Mouse (Mus musculus): ENCODE measurements around the gene Cdiptos.
A peak's percentile ranks its signal among the peaks of the same experiment; 100 is the strongest.

Cdiptos gene

GRCm38 (mm10) chr7:126975950-126976866 is at the start of gene Cdiptos:
Gene Cdiptos (minus strand): TSS chr7:126976098.
- DNase-seq (ENCODE audit: low spot score in 2 of 2): peak; percentile 96 to 97

GRCm38 (mm10) chr7:127024755-127025555 is 49.1 kb upstream of the Cdiptos start:
- peak; percentile 75 to 84 for DNase-seq (ENCODE audit: low spot score in 2 of 2)

GRCm38 (mm10) chr7:127023896-127024690 is 48.2 kb upstream of the Cdiptos start:
- DNase-seq (ENCODE audit: low spot score in 2 of 2): peak in 1 of 2 experiments; percentile 12

DNA sequence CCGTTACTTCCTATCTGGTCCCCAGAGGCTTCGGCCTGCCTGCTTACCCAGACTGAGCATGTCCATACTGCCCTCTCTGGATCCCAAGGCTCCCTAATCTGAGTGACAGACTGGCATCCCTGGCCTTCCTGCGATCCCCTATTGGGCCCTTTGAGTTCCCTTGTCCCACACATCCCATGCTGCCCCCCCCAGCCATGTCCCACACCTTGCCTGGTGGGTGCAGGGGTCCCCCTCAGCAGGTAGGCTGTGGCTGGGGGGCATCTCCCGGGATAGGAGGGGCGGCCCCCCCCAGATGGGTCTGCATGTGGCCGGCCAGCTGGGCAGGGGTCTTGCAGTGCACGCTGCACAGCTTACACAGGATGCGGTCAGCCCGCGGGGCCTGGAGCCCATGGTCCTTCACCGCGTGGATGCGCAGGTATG is 47.4 kb upstream of the Cdiptos start:
- DNase-seq (ENCODE audit: low spot score in 2 of 2): no peak

DNA sequence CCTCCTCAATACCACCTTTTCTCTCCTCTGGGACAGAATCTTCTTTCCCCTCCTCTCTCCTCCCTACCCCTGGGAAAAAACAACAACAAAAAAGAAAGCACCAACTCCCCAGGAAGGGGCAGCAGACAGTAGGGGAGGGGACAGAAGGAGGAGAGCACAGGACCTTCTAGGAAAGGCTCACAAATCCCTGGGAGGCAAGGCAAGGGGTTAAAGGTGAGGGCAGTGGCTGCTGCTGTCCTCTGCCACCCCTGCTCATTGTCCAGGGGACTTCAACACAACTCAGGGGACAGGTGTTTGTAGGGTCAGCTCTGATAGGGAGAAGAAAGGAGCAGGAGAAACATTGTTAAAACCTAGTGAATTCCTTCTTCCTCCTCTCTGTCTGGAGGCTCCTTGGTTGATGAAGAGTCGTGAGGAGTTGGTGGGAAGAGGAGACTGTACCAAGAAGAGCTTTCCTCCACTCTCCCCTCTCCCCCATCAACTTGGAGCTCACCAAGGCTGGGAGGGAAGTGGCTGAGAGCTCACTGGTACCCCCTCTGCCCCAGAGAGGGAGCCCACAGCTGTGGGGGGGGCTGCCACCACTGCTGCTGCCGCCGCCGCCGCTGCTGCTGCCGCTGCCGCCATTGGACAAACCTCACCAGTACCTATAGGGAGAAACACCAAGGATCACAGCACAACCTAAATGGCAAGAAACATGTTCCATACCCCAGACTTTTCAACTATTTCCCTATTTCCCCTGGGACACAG is 46.8 kb upstream of the Cdiptos start:
- no peak for DNase-seq (ENCODE audit: low spot score in 2 of 2)

GRCm38 (mm10) chr7:127021563-127022527 is 45.9 kb upstream of the Cdiptos start:
- DNase-seq (ENCODE audit: low spot score in 2 of 2): peak in 1 of 2 experiments; percentile 46

DNA sequence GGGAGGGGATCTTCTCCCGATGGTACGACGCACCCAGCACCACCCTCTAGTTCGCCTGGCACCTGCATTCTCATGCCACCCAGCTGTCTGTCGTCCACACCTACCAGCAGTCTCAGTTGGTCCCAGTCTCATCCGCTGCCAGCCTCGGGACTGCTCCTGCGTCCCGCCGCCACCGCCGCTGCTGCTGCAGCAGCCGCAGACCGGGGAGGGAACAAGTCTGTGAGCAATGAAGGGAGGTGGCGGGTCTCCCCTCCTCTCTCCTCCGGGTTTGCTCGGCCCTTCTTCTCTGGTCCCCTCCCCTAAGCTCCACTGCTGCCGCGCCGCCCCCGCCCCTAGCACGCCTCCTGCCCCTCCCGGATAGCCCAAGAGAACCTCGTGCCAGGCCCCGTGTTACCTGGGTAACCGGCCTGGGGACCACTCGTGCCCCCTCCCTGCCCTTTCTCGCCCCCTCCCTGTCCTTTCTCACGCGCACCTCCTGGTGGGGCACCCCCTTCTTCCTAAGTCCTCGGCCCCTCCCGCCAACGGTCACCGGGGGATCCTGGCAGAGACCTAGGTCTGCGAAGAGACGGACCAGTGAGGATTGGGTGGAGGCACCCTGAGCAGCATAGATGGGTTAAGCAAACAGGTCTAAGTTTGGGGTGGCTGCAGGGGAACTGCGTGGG is 45.1 kb upstream of the Cdiptos start, which contains the start of the genes Gm42742 and Prrt2:
Gm42742 (minus strand) TSS at position 197 of the 662 bp plus-strand sequence.
Prrt2 (minus strand) TSS at position 311 of the 662 bp plus-strand sequence.
- DNase-seq (ENCODE audit: low spot score in 2 of 2): peak; percentile 71 to 75

DNA sequence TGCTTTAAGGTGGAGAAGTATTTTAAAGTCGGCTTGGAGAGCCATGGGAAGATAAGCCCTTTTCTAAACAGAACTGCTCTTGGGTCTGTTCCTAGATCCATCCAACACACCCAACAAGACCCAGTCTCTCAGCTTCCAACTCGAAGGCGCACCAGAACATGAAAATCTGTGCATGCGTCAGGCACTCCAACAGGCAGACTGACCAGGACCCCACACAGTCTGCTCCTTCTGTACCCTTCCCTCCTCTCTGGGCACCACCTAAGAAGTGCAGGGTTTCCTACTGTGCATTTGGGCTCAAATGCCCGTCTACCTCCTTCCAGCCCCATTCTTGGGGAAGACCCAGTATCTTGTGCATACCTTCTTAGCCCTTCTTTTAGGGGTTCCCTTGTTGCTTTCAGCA is 44.6 kb upstream of the Cdiptos start:
- no peak for DNase-seq (ENCODE audit: low spot score in 2 of 2)

- DNase-seq (ENCODE audit: low spot score in 2 of 2): peak in 1 of 2 experiments; percentile 36
These were observed 44.1 kb upstream of the Cdiptos start for GRCm38 (mm10) chr7:127020031-127020430.

GRCm38 (mm10) chr7:127019306-127019960 is 43.5 kb upstream of the Cdiptos start:
- DNase-seq (ENCODE audit: low spot score in 2 of 2): no peak

DNA sequence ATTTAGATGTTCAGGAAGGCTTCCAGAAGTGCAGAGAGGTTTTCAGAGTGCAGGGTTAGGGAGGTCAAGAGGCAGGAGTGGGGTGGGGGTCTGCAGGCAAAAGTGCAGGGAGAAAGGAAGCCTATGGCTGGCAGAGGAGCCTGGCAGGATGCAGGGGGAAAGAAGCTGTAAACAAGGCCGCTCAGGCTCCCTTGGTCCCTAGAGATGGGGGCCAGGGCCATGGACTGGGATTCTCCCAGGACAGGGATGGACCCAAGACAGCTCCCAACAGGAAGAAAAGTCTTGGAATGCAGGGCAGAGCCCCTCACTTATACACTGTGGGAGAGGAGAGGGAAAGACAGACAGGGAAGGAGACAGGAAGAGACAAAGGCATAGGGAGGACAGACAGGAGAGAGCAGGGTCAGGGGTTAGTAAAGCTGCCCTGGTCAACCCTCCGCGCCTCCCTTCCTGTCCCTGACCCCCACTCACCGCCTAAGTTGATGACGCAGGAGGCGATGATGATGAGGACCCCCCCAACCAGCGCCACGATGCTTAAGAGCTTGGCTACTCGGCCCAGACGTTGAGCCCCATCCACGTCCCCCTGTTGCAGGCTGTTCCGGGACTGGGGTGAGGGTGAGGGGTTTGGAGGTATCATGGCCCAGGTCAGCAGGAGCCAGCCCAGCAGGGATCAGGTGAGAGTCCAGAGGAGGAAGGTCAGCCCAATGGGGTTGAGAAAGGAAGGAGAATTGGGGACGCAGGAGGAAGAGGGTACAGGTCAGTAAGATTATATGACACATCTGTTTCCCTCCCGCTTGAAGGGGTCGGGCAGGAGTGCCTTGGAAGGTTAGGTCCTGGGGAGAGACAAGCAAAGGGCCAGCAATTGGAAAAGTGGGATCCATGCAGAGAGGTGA is 42.8 kb upstream of the Cdiptos start:
- DNase-seq (ENCODE audit: low spot score in 2 of 2): peak in 1 of 2 experiments; percentile 21

- no peak for DNase-seq (ENCODE audit: low spot score in 2 of 2)
These were observed 42.0 kb upstream of the Cdiptos start for GRCm38 (mm10) chr7:127017950-127018345.

- DNase-seq (ENCODE audit: low spot score in 2 of 2): peak; percentile 98
These were observed 41.4 kb upstream of the Cdiptos start, which contains the start of gene Pagr1a for GRCm38 (mm10) chr7:127016971-127017949. Gene Pagr1a (minus strand): TSS chr7:127017352.

GRCm38 (mm10) chr7:127016486-127016938 is 40.6 kb upstream of the Cdiptos start:
- peak in 1 of 2 experiments; percentile 65 for DNase-seq (ENCODE audit: low spot score in 2 of 2)

DNA sequence TGATC is 40.4 kb upstream of the Cdiptos start, which contains the start of gene Pagr1b:
Pagr1b (minus strand) TSS at position 4 of the 5 bp plus-strand sequence.
- DNase-seq (ENCODE audit: low spot score in 2 of 2): no peak

- no peak for DNase-seq (ENCODE audit: low spot score in 2 of 2)
These were observed 40.2 kb upstream of the Cdiptos start for GRCm38 (mm10) chr7:127016081-127016480.

- no peak for DNase-seq (ENCODE audit: low spot score in 2 of 2)
These were observed 39.1 kb upstream of the Cdiptos start for GRCm38 (mm10) chr7:127014993-127015392.
